Mouse (Mus musculus): Measurements from ENCODE around the gene Olfr18. TPM values are rescaled to one million over a fixed set of nuclear protein-coding genes. Genes with fewer than 3 reads are reported as not detected.
"Not testable (repeated sequence)": the region's sequence is repeated elsewhere in the genome, so short reads cannot be mapped to it uniquely, and the experiment has no call there.

The Olfr18 gene
- polyA plus RNA-seq, 1 experiment from 2014 or later, result not detected

DNA sequence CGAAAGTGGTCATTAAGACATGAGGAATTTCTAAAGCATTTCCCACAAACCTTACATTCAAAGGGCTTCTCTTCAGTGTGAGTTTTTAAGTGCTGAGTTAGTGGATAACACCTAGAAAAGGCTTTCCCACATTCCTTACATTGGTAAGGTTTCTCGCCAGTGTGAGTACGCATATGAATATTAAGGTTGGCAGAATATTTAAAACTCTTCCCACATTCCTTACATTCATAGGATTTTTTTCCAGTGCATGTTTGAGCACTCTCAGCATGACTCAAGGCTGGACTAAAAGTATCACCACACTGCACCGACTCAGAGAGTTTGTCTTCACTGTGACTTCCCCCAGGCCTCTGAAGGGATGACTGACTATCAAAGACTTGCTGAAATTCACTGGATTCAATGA is 12.6 kb upstream of the Olfr18 start:
- WGBS (ENCODE audit: insufficient replicate concordance), result 87% methylated on average over 4 of the region's 4 CpGs
- no peak for DNase-seq
- H3K27me3 ChIP-seq (ENCODE audit: insufficient read depth, low read length), result no peaks in the 10 kb centered on the region
- no peak overlapping the region for H3K27ac ChIP-seq (ENCODE audit: low read depth)
- ATAC-seq, result no peak
- H3K9ac ChIP-seq (replicated peaks), result no peak overlapping the region
- TF ChIP-seq EP300 (IDR thresholded peaks at IDR 0.05; ENCODE audit: low read depth), result no peak
- no peak for TF ChIP-seq CTCF (IDR thresholded peaks at IDR 0.05; ENCODE audit: low read depth)
- H3K4me2 ChIP-seq (ENCODE audit: low read depth, low read length), result no peak overlapping the region
- no peak overlapping the region for H3K4me3 ChIP-seq (ENCODE audit: low read depth, low read length)
- no peaks in the 10 kb centered on the region for H3K4me1 ChIP-seq (ENCODE audit: insufficient read depth)
- H3K36me3 ChIP-seq (replicated peaks; ENCODE audit: insufficient read depth, low read length), result peaks cover 8% of the 10 kb centered on the region
- H3K9me3 ChIP-seq (ENCODE audit: low read length), result no peaks in the 10 kb centered on the region

DNA sequence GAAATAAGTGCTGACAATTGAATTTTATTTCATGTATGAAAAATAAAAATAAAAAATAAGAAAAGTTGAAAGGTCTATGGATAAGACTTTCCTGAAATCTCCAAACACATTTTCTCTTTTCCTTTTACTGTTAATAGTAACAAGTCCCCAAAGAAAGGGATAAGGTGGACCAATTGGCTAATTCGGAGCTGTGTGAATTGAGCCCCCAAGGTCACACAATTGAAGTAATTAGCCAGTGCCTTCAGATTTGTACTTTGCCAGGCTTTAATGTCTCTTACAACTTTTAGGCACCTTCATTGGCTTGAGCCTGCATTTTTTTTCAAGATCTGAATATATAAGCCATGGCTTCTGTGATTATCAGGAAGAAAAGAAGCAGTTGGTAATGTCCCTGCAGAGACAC is 37.7 kb downstream of the Olfr18 start, which contains the start of gene Olfr873:
TSS of gene Olfr873 (plus strand) at position 301 of the 400 bp plus-strand sequence.
- no peak within 1 kb of the TSS for H3K27ac ChIP-seq (ENCODE audit: low read depth)
- no peak for ATAC-seq
- H3K4me1 ChIP-seq (ENCODE audit: insufficient read depth), result no peaks in the 10 kb centered on the region
- H3K27me3 ChIP-seq (ENCODE audit: insufficient read depth, low read length), result no peaks in the 10 kb centered on the region
- TF ChIP-seq CTCF (IDR thresholded peaks at IDR 0.05; ENCODE audit: low read depth), result no peak
- TF ChIP-seq EP300 (IDR thresholded peaks at IDR 0.05; ENCODE audit: low read depth), result no peak
- H3K36me3 ChIP-seq (replicated peaks; ENCODE audit: insufficient read depth, low read length), result no peaks in the 10 kb centered on the region
- H3K9me3 ChIP-seq (ENCODE audit: low read length), result no peaks in the 10 kb centered on the region
- no peak within 1 kb of the TSS for H3K9ac ChIP-seq (replicated peaks)
- no peak within 1 kb of the TSS for H3K4me2 ChIP-seq (ENCODE audit: low read depth, low read length)
- no peak for DNase-seq
- 75% methylated on average over 1 of the region's 1 CpGs for WGBS (ENCODE audit: insufficient replicate concordance)
- no peak within 1 kb of the TSS for H3K4me3 ChIP-seq (ENCODE audit: low read depth, low read length)

DNA sequence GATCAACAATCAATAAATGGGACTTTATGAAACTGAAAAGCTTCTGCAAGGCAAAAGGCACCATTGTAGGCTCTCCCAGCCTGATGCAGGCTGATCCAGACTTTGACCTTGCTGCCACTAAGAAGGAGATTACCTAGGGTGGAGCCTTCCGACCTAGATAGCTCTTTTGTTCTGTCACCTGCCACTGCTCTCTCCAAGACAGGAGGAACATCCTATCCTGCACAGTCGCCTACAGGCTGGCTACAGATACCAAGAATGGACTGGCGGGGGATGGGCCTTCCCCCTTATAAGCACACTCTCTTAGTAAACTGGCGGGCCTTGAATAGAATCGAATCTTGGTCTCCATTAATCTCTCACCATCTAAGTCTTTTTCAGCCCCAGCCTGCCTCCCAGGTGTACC is 40.3 kb downstream of the Olfr18 start:
- H3K27me3 ChIP-seq (ENCODE audit: insufficient read depth, low read length); DNase-seq; H3K27ac ChIP-seq (ENCODE audit: low read depth); H3K4me3 ChIP-seq (ENCODE audit: low read depth, low read length); H3K36me3 ChIP-seq (replicated peaks; ENCODE audit: insufficient read depth, low read length); H3K9ac ChIP-seq (replicated peaks); ATAC-seq; H3K4me1 ChIP-seq (ENCODE audit: insufficient read depth); H3K4me2 ChIP-seq (ENCODE audit: low read depth, low read length); H3K9me3 ChIP-seq (ENCODE audit: low read length): not testable (repeated sequence)
- WGBS (ENCODE audit: insufficient replicate concordance), result 72% methylated on average over 5 of the region's 5 CpGs

DNA sequence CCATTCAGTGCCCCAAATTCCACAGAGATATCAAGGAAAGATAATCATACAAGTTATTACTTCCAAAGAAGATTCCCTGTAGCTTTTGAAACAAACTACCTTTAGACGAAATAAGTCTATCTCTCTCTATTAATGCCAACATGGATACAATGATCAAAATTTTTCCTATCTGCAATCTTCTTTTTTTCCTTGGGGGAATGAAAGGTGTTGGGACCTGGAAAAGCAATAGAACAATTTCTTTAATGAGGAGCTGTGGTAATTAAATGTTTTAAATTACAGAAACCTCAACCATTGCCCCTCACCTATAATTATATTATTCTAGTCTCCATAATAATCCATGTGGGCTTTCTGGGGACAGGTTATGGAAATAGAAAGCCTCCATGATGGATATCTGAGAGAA is 53.8 kb downstream of the Olfr18 start, which contains the start of gene Olfr39:
TSS of gene Olfr39 (plus strand) at position 301 of the 400 bp plus-strand sequence.
- Histone ChIP-seq H3K4me1 (ENCODE audit: insufficient read depth) (no peaks in the 10 kb centered on the region), H3K9me3 (ENCODE audit: low read length) (no peaks in the 10 kb centered on the region), H3K9ac (replicated peaks) (no peak within 1 kb of the TSS), H3K4me3 (ENCODE audit: low read depth, low read length) (no peak within 1 kb of the TSS), H3K4me2 (ENCODE audit: low read depth, low read length) (no peak within 1 kb of the TSS), H3K36me3 (replicated peaks; ENCODE audit: insufficient read depth, low read length) (no peaks in the 10 kb centered on the region), H3K27ac (ENCODE audit: low read depth) (no peak within 1 kb of the TSS), H3K27me3 (ENCODE audit: insufficient read depth, low read length) (no peaks in the 10 kb centered on the region)
- 75% methylated on average over 1 of the region's 1 CpGs for WGBS (ENCODE audit: insufficient replicate concordance)
- no peak for ATAC-seq
- no peak for TF ChIP-seq CTCF (IDR thresholded peaks at IDR 0.05; ENCODE audit: low read depth)
- no peak for TF ChIP-seq EP300 (IDR thresholded peaks at IDR 0.05; ENCODE audit: low read depth)
- no peak for DNase-seq

Other genes starting within 250 kb of the Olfr18 start
- not detected in 2 replicates for gene Olfr868, start 237.5 kb downstream of the Olfr18 start, polyA plus RNA-seq (2015; fragmentation: Nextera tagmentation; extraction: Ambion mirVana)
- gene Olfr869, start 207.1 kb downstream of the Olfr18 start, polyA plus RNA-seq (2015; fragmentation: Nextera tagmentation; extraction: Ambion mirVana), result not detected in 2 replicates
- gene Olfr870, start 162.0 kb downstream of the Olfr18 start, polyA plus RNA-seq (2015; fragmentation: Nextera tagmentation; extraction: Ambion mirVana), result not detected in 2 replicates
- gene Olfr871, start 123.9 kb downstream of the Olfr18 start, polyA plus RNA-seq (2015; fragmentation: Nextera tagmentation; extraction: Ambion mirVana), result not detected in 2 replicates
- not detected in 2 replicates for gene Olfr872, start 99.0 kb downstream of the Olfr18 start, polyA plus RNA-seq (2015; fragmentation: Nextera tagmentation; extraction: Ambion mirVana)
- not detected in 2 replicates for gene Olfr39, start 53.7 kb downstream of the Olfr18 start, polyA plus RNA-seq (2015; fragmentation: Nextera tagmentation; extraction: Ambion mirVana)
- not detected in 2 replicates for gene Olfr873, start 37.6 kb downstream of the Olfr18 start, polyA plus RNA-seq (2015; fragmentation: Nextera tagmentation; extraction: Ambion mirVana)
- gene Zfp560, start 49.1 kb upstream of the Olfr18 start, polyA plus RNA-seq (2015; fragmentation: Nextera tagmentation; extraction: Ambion mirVana), result 17.3 and 17.5 TPM in 2 replicates
- gene Zfp26, start 124.1 kb upstream of the Olfr18 start, polyA plus RNA-seq (2015; fragmentation: Nextera tagmentation; extraction: Ambion mirVana), result 2.8 and 3.3 TPM in 2 replicates
- 4.5 and 4.8 TPM in 2 replicates for gene Zfp426, start 156.7 kb upstream of the Olfr18 start, polyA plus RNA-seq (2015; fragmentation: Nextera tagmentation; extraction: Ambion mirVana)
- gene Zfp266, start 185.3 kb upstream of the Olfr18 start, polyA plus RNA-seq (2015; fragmentation: Nextera tagmentation; extraction: Ambion mirVana), result 9.2 and 9.7 TPM in 2 replicates
- gene Zfp846, start 245.2 kb upstream of the Olfr18 start, polyA plus RNA-seq (2015; fragmentation: Nextera tagmentation; extraction: Ambion mirVana), result 2.1 and 2.4 TPM in 2 replicates

Data from liver, postnatal 0 days (tissue).